Mouse (Mus musculus) CD4-positive helper T cell, adult 2 months (primary cell): ENCODE measurements around the gene Tanc2.

Experiments used
- DNase-seq: peaks from one replicate; pipeline ENCODE4 v3.0.0-alpha.2; 2012; ENCODE audit warnings: low read depth, missing footprints, low spot score

Gene Tanc2

DNA sequence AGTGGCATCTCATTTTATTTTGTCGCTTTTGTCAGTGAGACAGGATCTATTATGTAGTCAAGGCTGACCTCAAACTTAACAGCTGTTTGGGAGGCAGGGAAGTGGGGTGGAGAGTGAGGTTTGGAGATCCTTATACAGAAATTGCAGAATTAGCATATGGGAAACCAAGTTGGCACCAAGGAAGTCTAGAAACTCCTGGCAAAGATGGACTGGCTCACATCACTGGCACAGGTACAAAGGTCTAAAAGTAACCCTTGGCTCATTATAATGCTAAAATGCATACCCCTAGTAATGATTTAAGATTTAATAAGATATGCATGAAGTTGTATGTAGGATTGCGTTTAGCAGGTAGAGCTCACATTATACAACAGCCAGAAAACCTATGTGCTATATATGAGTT is 58.2 kb downstream of the Tanc2 start:
- no peak for DNase-seq

- DNase-seq: no peak
Measured at GRCm38 (mm10) chr11:105654616-105655015, 64.8 kb downstream of the Tanc2 start.

- no peak for DNase-seq
Measured at GRCm38 (mm10) chr11:105655335-105655734, 65.5 kb downstream of the Tanc2 start.

- no peak for DNase-seq
Measured at GRCm38 (mm10) chr11:105667879-105668278, 78.1 kb downstream of the Tanc2 start.

DNA sequence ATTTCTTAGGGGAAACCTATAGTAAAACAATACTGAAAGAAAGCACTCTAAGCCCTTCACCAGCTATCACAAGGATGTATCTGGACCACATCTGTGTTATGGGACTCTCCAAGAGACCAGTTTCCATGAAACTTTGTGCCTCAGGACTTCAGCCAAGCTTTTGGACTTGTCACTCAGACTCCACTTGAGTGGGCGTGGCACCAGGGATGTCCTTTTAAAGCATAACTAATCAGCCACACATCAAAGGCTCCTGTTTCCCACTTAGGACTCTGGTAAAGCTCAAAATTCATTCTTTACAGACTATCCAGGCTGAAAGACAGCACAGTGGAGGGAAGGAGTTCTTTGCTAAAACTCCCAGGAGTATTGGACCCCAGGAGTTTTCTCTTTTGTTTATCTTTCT is 89.2 kb downstream of the Tanc2 start:
- no peak for DNase-seq

DNA sequence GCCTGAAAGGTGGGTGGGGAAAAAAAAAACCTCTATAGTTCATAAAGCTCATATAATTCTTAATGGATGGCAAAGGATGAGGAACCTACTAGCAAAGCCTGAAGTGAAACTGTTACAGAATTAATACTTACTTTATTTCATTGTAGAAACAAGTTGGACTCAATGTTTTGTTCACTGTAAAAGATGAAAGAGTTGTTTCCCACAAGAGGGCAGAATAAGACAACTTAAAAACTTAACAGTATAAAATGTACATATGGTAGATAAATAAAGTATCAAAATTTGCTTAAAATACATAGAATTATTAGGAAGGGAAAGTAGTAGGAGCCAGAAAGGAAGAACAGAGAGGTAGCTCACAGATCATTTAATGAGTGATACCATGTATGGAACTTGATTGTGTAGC is 95.0 kb downstream of the Tanc2 start:
- no peak for DNase-seq

DNA sequence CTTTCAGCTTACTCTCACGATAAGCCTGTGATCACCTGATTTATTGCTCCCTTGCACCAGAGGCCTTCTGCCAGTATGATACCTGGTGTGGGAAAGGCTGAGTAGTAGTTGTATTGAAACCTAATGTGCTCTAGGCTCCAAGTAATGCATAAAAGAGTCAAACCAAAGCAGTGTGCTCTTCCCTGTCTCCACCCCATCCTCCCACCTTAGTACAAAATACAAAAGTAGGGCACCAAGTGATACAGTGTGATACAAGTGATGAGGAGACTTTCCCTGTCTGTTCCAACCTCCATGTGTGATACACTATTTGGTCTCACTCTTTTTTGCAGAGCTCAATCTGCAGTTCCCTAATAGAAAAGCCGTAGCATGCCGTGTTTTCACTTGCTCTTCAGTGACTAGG is 110.7 kb downstream of the Tanc2 start:
- DNase-seq: no peak

DNA sequence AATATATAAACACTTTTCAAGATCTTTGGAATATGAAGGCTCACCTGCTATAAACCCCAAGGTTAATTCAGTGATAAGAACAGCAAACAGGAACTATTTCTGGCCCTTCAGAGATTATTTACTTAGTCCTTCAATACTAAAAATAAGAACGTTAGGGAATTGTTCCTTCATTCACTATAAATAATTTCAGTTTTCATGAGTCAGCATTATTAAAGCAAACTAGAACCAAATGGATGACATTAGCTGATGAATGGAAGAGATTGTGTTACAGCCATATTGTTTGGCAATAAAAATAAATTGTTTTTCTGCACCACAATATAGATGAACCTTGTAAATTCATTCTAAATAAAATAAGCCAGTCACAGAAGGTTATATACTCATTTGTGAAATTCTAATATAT is 129.9 kb downstream of the Tanc2 start:
- DNase-seq: no peak

GRCm38 (mm10) chr11:105731541-105731940 is 141.8 kb downstream of the Tanc2 start:
- DNase-seq: no peak

DNA sequence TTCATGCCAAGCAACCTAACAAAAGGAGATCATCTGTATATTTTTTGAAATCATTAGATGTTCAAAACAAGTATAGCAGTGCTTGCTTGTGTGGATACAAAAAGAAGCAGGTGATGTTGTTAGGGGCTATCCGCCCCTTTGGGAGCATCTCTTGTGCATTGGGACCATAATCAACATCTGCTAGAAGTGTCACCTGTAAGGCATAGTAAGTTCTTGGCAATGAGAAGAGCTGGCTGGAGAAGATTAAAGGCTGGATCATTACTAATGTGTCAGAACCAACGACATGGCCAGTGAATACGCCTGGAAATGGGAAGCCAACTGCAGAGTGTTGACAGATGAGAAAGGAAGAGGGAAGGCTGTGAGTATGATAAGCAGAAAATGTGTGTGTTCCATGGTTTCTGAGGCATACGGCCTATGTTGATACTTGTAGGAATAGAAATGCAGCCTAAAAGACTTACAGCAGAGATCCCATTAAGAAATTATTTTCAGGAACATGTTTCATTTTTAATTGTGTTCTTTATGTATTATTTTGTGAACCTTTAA is 142.3 kb downstream of the Tanc2 start:
- no peak for DNase-seq

DNA sequence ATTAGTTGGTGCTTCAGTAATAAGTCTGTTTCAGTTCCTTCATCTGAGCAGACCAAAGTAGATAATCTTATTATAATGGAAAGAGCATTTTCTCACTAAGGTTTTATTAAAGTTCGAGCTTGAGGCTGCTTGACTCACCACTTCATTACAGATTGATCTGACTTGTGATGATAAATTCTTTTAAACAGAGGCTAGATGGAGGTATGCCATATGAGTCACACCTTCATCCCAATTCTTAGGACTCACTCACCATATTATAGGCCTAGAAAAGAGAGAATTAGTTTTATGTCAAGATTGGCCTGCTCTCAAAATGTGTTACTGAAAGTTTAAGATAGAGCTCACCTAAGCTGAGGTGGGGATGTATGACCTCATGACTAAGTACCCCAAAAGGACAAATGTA is 153.4 kb downstream of the Tanc2 start:
- no peak for DNase-seq

- DNase-seq: no peak
Measured at GRCm38 (mm10) chr11:105749297-105750071, 159.7 kb downstream of the Tanc2 start.

DNA sequence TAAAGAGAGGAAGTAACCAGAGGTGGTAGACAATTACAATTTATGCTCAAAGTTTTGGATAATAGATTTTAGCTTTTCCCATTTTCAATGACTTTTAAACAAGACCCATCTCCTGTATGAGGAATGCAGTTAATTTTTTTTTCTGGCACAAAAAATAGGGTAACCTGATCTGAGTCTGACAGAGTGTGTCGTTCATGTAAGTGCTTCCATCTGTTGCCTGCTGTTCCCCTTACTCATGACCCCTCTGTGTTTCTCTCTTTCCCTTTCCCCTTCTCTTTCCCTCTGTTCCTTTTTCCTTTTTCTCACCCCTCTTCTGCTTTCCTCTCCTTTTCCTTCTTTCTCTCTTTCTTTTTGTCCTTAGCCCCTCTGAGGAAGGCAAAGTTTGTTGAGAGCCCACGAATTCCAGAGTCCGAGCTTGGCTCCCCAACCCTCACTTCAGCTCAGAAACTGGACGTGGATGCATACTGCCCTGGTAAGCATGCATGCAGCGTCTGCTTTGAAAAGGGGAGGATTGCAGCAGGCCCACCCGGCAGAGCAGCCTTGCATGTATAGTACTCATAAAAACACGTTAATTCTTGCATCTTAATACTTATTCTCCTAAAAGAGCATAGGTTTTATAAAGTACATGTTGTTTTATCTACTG is 168.9 kb downstream of the Tanc2 start:
- DNase-seq: no peak

- no peak for DNase-seq
Measured at GRCm38 (mm10) chr11:105759413-105759812, 169.6 kb downstream of the Tanc2 start.

DNA sequence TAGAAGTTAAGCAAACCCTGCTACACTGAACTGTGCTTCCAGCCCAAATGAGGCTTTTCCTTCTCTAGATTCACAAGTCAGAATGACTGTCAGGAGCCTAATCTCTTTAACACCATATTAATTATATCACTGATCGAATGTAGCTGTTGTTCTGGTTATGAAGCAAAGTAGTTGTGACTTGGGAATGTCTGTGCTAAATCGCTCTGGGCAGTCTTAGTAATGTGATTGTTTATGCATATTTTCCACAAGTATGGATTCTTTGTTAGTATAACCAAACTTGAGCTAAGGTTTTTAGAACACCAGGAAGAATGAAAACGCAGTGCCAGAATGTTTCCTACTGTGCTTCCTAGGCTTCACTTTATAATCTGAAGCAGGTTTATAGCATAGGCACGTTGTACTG is 170.6 kb downstream of the Tanc2 start:
- no peak for DNase-seq

GRCm38 (mm10) chr11:105777802-105778201 is 188.0 kb downstream of the Tanc2 start:
- DNase-seq: no peak

DNA sequence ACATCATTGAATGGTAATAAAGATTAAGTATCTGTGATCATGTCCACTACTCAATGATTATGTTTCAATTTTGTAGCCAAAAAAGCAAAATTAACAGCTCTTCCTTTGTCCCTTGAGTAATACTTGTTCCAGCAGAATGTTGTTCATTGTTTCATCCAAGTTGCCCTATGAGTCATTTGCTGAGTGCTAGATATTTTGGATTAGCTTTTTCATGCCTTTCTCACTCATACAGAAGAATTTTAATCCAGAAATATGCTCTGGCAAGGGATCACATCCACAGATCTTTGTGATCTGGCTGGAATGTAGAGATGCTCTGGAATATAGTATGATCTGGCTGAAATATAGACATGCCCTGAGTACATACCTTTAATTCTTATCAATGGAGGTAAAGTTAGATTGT is 202.7 kb downstream of the Tanc2 start:
- DNase-seq: no peak

- no peak for DNase-seq
Measured at GRCm38 (mm10) chr11:105803686-105804085, 213.9 kb downstream of the Tanc2 start.

- DNase-seq: no peak
Measured at GRCm38 (mm10) chr11:105804776-105805175, 215.0 kb downstream of the Tanc2 start.

- no peak for DNase-seq
Measured at GRCm38 (mm10) chr11:105807103-105807502, 217.3 kb downstream of the Tanc2 start.

DNA sequence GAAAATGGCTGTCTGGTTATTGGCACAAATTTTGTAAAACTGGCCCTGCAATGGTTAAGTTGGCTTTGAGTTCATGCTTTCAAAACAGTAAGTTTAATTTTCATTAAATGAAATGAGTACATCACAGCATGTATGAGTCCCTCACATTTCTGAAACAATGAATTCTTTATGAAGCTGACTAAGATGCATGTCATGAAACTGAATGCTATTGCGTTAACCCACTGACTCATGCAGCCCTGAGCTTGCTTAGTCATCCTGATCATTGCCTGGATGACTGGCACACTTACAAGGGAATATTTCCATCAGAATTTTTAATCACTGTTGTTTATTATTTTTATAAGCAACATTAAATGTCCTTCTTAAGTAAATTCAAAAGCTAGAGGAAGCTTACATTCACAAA is 233.5 kb downstream of the Tanc2 start:
- DNase-seq: no peak

DNA sequence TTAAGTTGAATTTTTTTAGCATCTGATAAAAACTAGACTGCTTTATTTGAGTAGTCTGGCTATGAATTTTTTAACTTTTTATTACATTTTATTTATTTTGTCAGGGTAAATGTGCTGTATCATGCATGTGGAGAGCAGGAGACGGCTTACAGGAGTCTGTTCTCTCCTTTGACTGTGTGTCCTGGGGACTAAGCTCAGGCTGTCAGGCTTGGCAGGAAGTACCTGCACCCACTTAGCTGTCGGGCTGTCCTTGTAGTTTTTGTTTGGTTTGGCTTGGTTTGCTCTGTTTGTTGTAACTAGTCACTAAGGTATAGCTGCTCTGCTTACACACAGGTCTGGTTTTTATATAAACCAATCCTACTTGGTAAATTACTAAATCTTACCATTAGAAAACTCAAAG is 234.0 kb downstream of the Tanc2 start:
- DNase-seq: no peak

DNA sequence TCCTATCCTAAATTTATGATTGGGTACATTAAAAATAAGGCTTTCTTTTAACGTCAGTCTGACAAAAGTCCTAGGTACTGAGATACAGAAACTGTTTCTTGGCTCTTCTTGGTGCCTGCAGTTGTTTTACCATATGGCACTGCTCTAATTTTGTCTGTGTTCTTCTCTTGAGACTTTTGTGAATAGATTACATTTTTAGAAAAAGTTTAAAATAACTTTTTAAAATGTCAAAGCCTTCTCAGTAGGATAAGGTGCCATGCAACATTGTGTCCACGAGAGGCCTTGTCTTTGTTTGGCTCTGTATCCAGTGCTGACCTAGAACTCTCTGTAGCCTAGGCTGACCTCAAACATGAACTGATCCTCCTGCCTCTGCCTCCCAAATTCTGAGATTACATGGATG is 238.4 kb downstream of the Tanc2 start:
- DNase-seq: no peak
